Comparison of ENCODE assay signal across 8 mouse cellular contexts in genomic region chr10:26564462-26564861, GRCm38 (mm10).
DNase-seq lines count a peak whose midpoint lies in the region; ATAC-seq and TF ChIP-seq lines count a peak whose summit lies in the region.

No protein-coding gene starts in this region.

- H3K4me3 ChIP-seq in heart, embryonic 12.5 days: no peak overlapping the region
- H3K4me3 ChIP-seq in forebrain, embryonic 14.5 days (ENCODE audit: low read depth, low read length): no peak overlapping the region
- H3K4me3 ChIP-seq in hindbrain, embryonic 14.5 days (replicated peaks; ENCODE audit: low read length): no peak overlapping the region
- H3K4me3 ChIP-seq in limb, embryonic 14.5 days (replicated peaks; ENCODE audit: low read length): no peak overlapping the region; the same call in 1 of the 2 replicates
- H3K4me3 ChIP-seq in neural tube, embryonic 14.5 days (ENCODE audit: low read depth, low read length): no peak overlapping the region

- no peak overlapping the region for H3K27ac ChIP-seq in heart, embryonic 12.5 days (ENCODE audit: poor library complexity, severe bottlenecking)
- no peak overlapping the region for H3K27ac ChIP-seq in forebrain, embryonic 14.5 days (ENCODE audit: low read depth, low read length)
- no peak overlapping the region for H3K27ac ChIP-seq in hindbrain, embryonic 14.5 days
- H3K27ac ChIP-seq in limb, embryonic 14.5 days (replicated peaks; ENCODE audit: low read depth, low read length): no peak overlapping the region; the same call in 1 of the 2 replicates
- H3K27ac ChIP-seq in neural tube, embryonic 14.5 days (ENCODE audit: low read depth, low read length): no peak overlapping the region

- DNase-seq in heart, adult 18-20 months: peak; percentile 61 to 66
- DNase-seq in adipocyte (ENCODE audit: low spot score): peak; percentile 83
- peak; percentile 88 for DNase-seq in forebrain, embryonic 14.5 days (ENCODE audit: low spot score)
- DNase-seq in hindbrain, embryonic 14.5 days (ENCODE audit: low spot score): peak; percentile 75
- DNase-seq in limb, embryonic 14.5 days (ENCODE audit: low spot score): peak; percentile 93
- peak; percentile 68 for DNase-seq in thymus, postnatal 4 days

- H3K9ac ChIP-seq in heart, embryonic 12.5 days: no peak overlapping the region
- H3K9ac ChIP-seq in forebrain, embryonic 14.5 days (ENCODE audit: low read length): no peak overlapping the region
- no peak overlapping the region for H3K9ac ChIP-seq in hindbrain, embryonic 14.5 days
- 0 out of 2 replicates have a peak overlapping the region, but pooled peaks have one; percentile 28 for H3K9ac ChIP-seq in limb, embryonic 14.5 days (ENCODE audit: low read depth, low read length, severe bottlenecking)
- no peak overlapping the region for H3K9ac ChIP-seq in neural tube, embryonic 14.5 days (replicated peaks; ENCODE audit: low read depth, low read length)

- H3K4me1 ChIP-seq in heart, embryonic 12.5 days (replicated peaks): peaks cover 9% of the 10 kb centered on the region; the same call in 1 of the 2 replicates
- H3K4me1 ChIP-seq in forebrain, embryonic 14.5 days (ENCODE audit: control insufficient read depth, insufficient read depth, low read length): peaks cover 6% of the 10 kb centered on the region; the same call in 1 of the 2 replicates
- 0 out of 2 replicates have a peak, but pooled peaks cover 8% of the 10 kb centered on the region for H3K4me1 ChIP-seq in hindbrain, embryonic 14.5 days (replicated peaks; ENCODE audit: control insufficient read depth, insufficient read depth, low read length)
- peaks cover 22% of the 10 kb centered on the region for H3K4me1 ChIP-seq in limb, embryonic 14.5 days (ENCODE audit: control insufficient read depth, insufficient read depth, low read length)
- H3K4me1 ChIP-seq in neural tube, embryonic 14.5 days (ENCODE audit: control insufficient read depth, insufficient read depth, low read length): no peaks in the 10 kb centered on the region

- H3K9me3 ChIP-seq in heart, embryonic 12.5 days (replicated peaks): no peaks in the 10 kb centered on the region
- H3K9me3 ChIP-seq in forebrain, embryonic 14.5 days (replicated peaks; ENCODE audit: control insufficient read depth, low read length): no peaks in the 10 kb centered on the region
- H3K9me3 ChIP-seq in hindbrain, embryonic 14.5 days (ENCODE audit: control insufficient read depth, low read length): no peaks in the 10 kb centered on the region
- no peaks in the 10 kb centered on the region for H3K9me3 ChIP-seq in limb, embryonic 14.5 days (ENCODE audit: control insufficient read depth, low read length)
- no peaks in the 10 kb centered on the region for H3K9me3 ChIP-seq in neural tube, embryonic 14.5 days (ENCODE audit: control insufficient read depth, low read length)

- no peak overlapping the region for H3K4me2 ChIP-seq in heart, embryonic 12.5 days
- 0 out of 2 replicates have a peak overlapping the region, but pooled peaks have one; percentile 4 for H3K4me2 ChIP-seq in forebrain, embryonic 14.5 days (ENCODE audit: low read length)
- 0 out of 2 replicates have a peak overlapping the region, but pooled peaks have one; percentile 6 for H3K4me2 ChIP-seq in hindbrain, embryonic 14.5 days (replicated peaks)
- peak overlapping the region; percentile 29; the same call in 1 of the 2 replicates for H3K4me2 ChIP-seq in limb, embryonic 14.5 days (replicated peaks; ENCODE audit: low read depth, low read length, severe bottlenecking)
- H3K4me2 ChIP-seq in neural tube, embryonic 14.5 days (ENCODE audit: low read depth, low read length): no peak overlapping the region

- no peaks in the 10 kb centered on the region for H3K27me3 ChIP-seq in heart, embryonic 12.5 days (replicated peaks)
- H3K27me3 ChIP-seq in forebrain, embryonic 14.5 days (replicated peaks; ENCODE audit: control insufficient read depth, insufficient read depth, low read length): no peaks in the 10 kb centered on the region
- H3K27me3 ChIP-seq in hindbrain, embryonic 14.5 days (ENCODE audit: control insufficient read depth, insufficient read depth, low read length): no peaks in the 10 kb centered on the region
- H3K27me3 ChIP-seq in limb, embryonic 14.5 days (ENCODE audit: control insufficient read depth, insufficient read depth, low read length): no peaks in the 10 kb centered on the region
- H3K27me3 ChIP-seq in neural tube, embryonic 14.5 days (ENCODE audit: control insufficient read depth, insufficient read depth, low read length): no peaks in the 10 kb centered on the region

- no peak for ATAC-seq in heart, embryonic 12.5 days (ENCODE audit: insufficient number of reproducible peaks, low FRiP score)
- peak; percentile 89; the same call in 1 of the 2 replicates for ATAC-seq in forebrain, embryonic 14.5 days
- peak; percentile 65; the same call in 1 of the 2 replicates for ATAC-seq in hindbrain, embryonic 14.5 days (ENCODE audit: low FRiP score)
- peak; percentile 71 for ATAC-seq in limb, embryonic 14.5 days (ENCODE audit: low FRiP score, low read depth)
- ATAC-seq in neural tube, embryonic 14.5 days (ENCODE audit: low read depth): peak; percentile 68; the same call in 1 of the 2 replicates

- WGBS in heart, embryonic 12.5 days: 51% methylated on average over 11 of the region's 11 CpGs
- WGBS in forebrain, embryonic 14.5 days: 30% methylated on average over 11 of the region's 11 CpGs
- 45% methylated on average over 11 of the region's 11 CpGs for WGBS in hindbrain, embryonic 14.5 days
- 10% methylated on average over 11 of the region's 11 CpGs for WGBS in limb, embryonic 14.5 days
- 46% methylated on average over 11 of the region's 11 CpGs for WGBS in neural tube, embryonic 14.5 days

- no peak for TF ChIP-seq POLR2A in limb, embryonic 14.5 days (IDR thresholded peaks at IDR 0.05; ENCODE audit: borderline replicate concordance, extremely low read depth, insufficient read depth, insufficient read length)

- no peaks in the 10 kb centered on the region for H3K36me3 ChIP-seq in heart, embryonic 12.5 days
- H3K36me3 ChIP-seq in forebrain, embryonic 14.5 days (ENCODE audit: control insufficient read depth, insufficient read depth, low read length): no peaks in the 10 kb centered on the region
- no peaks in the 10 kb centered on the region for H3K36me3 ChIP-seq in hindbrain, embryonic 14.5 days (replicated peaks; ENCODE audit: control insufficient read depth, insufficient read depth)
- no peaks in the 10 kb centered on the region for H3K36me3 ChIP-seq in limb, embryonic 14.5 days (ENCODE audit: control insufficient read depth, insufficient read depth, low read length)
- H3K36me3 ChIP-seq in neural tube, embryonic 14.5 days (ENCODE audit: control insufficient read depth, insufficient read depth, low read length): no peaks in the 10 kb centered on the region

Comparison
In these comparisons a context has a peak if more than half of its experiments do, and no peak if none do; other contexts are left out.
1. H3K4me2 ChIP-seq: peak in forebrain, embryonic 14.5 days (single experiment), hindbrain, embryonic 14.5 days (single experiment) and limb, embryonic 14.5 days (single experiment); none in heart, embryonic 12.5 days (single experiment) and neural tube, embryonic 14.5 days (single experiment).
2. Peak in every context shown above with its lines, with median percentiles within 50 percentile points of each other: DNase-seq.